Mouse (Mus musculus): Measurements from ENCODE around the gene Yeats2. TPM values are rescaled to one million over a fixed set of nuclear protein-coding genes. Genes with fewer than 3 reads are reported as not detected.

The Yeats2 gene
- polyA plus RNA-seq (2014; fragmentation: Nextera tagmentation; extraction: Ambion mirVana), result 48.5 and 58.3 TPM in 2 replicates

DNA sequence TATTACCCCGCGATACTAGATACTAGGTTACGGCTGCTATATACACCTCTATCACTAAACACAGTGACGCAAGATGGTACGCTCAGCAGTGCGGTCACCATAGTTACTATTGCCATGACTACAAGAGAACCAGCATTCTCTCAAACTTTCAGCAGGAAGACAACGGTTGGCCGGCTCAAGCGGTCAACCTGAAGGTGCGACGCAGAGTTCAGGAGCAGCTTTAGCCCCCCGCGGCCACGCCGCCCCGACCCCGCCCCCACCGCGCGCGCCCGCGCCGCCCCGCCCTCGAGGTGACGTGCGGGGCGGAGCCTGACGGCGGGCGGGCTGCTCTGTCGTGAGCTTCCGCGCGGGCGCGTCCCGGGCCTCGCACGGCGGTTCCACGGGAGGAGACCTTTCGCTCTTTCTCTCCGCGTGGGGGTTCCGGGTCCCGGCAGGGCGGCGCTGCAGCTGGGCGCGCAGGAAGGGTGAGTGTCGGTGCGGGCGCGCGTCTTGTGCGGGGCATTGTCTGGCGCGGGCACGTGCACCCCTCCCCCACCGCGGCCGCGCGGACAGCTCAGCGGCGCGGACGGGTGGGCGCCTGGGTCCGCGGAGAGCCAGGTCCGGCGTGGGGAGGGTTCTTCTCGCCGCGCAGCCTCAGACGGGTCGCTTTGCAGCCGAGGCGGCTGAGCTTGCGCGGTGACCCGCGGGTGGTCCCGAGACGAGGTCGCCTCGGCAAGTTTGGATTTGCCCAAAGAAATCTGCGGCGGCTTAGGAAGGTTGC, at the start of gene Yeats2:
Gene Yeats2, plus strand, starts transcription at position 292 of the 760 bp plus-strand sequence.
- peaks cover 4% of the 10 kb centered on the region; the same call in 1 of the 2 replicates for H3K36me3 ChIP-seq (ENCODE audit: control insufficient read depth, insufficient read depth, low read length)
- 1% methylated on average over 86 of the region's 92 CpGs for WGBS
- H3K27me3 ChIP-seq (ENCODE audit: control insufficient read depth, insufficient read depth, low read length), result no peaks in the 10 kb centered on the region
- H3K27ac ChIP-seq (replicated peaks; ENCODE audit: low read depth, low read length), result peak within 1 kb of the TSS; percentile 90
- peaks cover 5% of the 10 kb centered on the region; the same call in 1 of the 2 replicates for H3K4me1 ChIP-seq (ENCODE audit: control insufficient read depth, insufficient read depth, low read length)
- peak within 1 kb of the TSS; percentile 59 for H3K4me3 ChIP-seq (ENCODE audit: low read depth, low read length)
- peak within 1 kb of the TSS; percentile 44 for H3K4me2 ChIP-seq (ENCODE audit: low read depth, severe bottlenecking)
- H3K9ac ChIP-seq (ENCODE audit: low read length), result peak within 1 kb of the TSS; percentile 95
- ATAC-seq (ENCODE audit: insufficient number of reproducible peaks, low FRiP score, low TSS enrichment, low read depth), result peak; percentile 92
- H3K9me3 ChIP-seq (ENCODE audit: control insufficient read depth, low read length), result no peaks in the 10 kb centered on the region
- DNase-seq (ENCODE audit: low spot score), result peak; percentile 86

DNA sequence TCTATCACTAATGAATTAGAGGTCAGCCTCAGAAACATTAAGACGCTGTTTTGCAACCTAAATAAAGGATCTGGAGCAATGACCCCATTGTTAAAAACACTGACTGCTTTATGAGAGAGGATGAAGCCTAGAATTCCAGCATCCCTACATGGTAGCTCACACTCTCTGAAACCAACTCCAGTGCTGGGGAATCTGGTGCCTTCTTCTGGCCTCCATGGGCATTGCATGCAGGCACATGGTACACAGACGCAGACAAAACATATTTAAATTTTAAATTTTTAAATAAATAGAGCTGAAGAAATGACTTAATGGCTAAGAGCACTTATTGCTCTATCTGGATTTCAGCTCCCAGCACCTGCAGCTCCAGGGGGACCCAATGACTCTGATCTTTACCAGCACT, 44.9 kb upstream of the Yeats2 start:
- Histone ChIP-seq H3K4me1 (ENCODE audit: control insufficient read depth, insufficient read depth, low read length) (no peaks in the 10 kb centered on the region), H3K27ac (replicated peaks; ENCODE audit: low read depth, low read length) (no peak overlapping the region), H3K4me2 (ENCODE audit: low read depth, severe bottlenecking) (no peak overlapping the region), H3K27me3 (ENCODE audit: control insufficient read depth, insufficient read depth, low read length) (no peaks in the 10 kb centered on the region), H3K9me3 (ENCODE audit: control insufficient read depth, low read length) (no peaks in the 10 kb centered on the region), H3K36me3 (ENCODE audit: control insufficient read depth, insufficient read depth, low read length) (no peaks in the 10 kb centered on the region), H3K4me3 (ENCODE audit: low read depth, low read length) (no peak overlapping the region), H3K9ac (ENCODE audit: low read length) (no peak overlapping the region)
- no peak for ATAC-seq (ENCODE audit: insufficient number of reproducible peaks, low FRiP score, low TSS enrichment, low read depth)
- no peak for DNase-seq (ENCODE audit: low spot score)
- WGBS, result 71% methylated on average over 2 of the region's 2 CpGs

DNA sequence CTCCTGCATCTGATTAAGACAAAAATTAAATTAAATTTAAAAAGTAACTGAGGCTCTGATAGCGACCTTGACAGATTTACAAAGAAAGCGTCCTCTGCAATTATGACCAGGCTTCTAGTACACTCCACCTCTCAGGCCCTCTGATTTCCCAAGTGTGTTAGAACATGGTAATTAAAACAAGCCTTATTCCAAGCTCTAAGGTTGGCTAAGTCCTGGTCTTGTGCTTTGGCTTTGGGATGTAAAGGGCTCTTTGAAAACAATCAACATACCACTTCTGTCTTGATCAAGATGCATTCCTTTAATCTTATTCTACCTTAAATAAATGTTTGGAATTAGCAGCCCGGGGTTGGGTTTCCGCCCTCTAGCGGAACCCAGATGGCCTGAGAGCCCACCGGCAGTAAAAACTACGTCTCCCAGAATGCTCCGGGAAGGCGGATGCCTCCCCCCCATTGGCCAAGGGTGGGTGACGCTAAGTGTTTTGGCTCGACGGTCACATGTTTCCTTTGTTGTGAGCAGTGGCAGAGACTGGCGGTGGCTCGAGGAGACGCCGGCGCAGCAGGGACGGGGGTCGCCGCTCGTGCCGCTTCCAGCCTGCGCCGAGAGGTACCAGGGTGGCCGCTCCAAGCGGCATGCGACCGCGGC, 43.7 kb upstream of the Yeats2 start, which contains the start of gene Klhl24:
Gene Klhl24, plus strand, starts transcription at position 474 of the 642 bp plus-strand sequence.
- Histone ChIP-seq H3K4me1 (ENCODE audit: control insufficient read depth, insufficient read depth, low read length) (no peaks in the 10 kb centered on the region), H3K36me3 (ENCODE audit: control insufficient read depth, insufficient read depth, low read length) (no peaks in the 10 kb centered on the region), H3K4me2 (ENCODE audit: low read depth, severe bottlenecking) (peak within 1 kb of the TSS; percentile 48), H3K9ac (ENCODE audit: low read length) (peak within 1 kb of the TSS; percentile 96), H3K27ac (replicated peaks; ENCODE audit: low read depth, low read length) (peak within 1 kb of the TSS; percentile 90), H3K27me3 (ENCODE audit: control insufficient read depth, insufficient read depth, low read length) (no peaks in the 10 kb centered on the region), H3K9me3 (ENCODE audit: control insufficient read depth, low read length) (no peaks in the 10 kb centered on the region), H3K4me3 (ENCODE audit: low read depth, low read length) (peak within 1 kb of the TSS; percentile 94)
- DNase-seq (ENCODE audit: low spot score), result peak; percentile 94
- peak; percentile 89 for ATAC-seq (ENCODE audit: insufficient number of reproducible peaks, low FRiP score, low TSS enrichment, low read depth)
- WGBS, result under 1% methylated on average over 29 of the region's 29 CpGs

DNA sequence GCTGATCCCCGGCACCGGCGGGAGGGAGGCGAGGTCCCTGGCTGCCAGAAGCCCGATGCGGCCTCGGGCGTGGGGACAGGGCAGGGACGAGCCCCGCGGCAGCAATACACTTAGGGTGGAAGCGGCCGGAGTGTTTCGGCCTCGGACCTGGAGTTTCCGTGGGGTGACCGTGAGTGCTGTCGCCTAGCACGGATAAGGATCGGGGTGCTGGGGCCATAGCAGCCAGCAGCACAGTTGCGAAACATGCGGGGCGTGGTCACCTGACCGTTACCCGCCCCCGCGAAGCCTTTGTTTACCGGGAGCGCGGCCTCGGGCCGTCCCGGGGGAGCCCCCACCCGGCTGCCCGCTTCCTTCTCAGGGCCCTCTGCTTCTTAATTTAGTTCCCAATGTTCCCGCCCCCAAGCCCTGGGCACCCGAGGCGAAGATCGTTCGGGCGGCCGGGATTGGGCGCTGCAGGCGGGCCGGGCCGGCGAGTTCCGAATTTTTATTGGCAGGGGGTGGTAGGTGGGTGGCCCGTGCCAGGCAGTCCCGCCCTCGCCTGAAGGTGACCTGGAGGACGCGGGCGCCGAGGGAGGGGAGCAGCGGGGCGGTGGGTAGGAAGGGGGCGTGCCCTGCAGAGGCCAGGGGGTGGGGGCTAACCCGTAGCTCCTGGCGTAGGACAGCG, 43.0 kb upstream of the Yeats2 start:
- Histone ChIP-seq H3K4me1 (ENCODE audit: control insufficient read depth, insufficient read depth, low read length) (no peaks in the 10 kb centered on the region), H3K9ac (ENCODE audit: low read length) (peak overlapping the region; percentile 96), H3K27me3 (ENCODE audit: control insufficient read depth, insufficient read depth, low read length) (no peaks in the 10 kb centered on the region), H3K4me2 (ENCODE audit: low read depth, severe bottlenecking) (peak overlapping the region; percentile 48), H3K4me3 (ENCODE audit: low read depth, low read length) (peak overlapping the region; percentile 94), H3K27ac (replicated peaks; ENCODE audit: low read depth, low read length) (peak overlapping the region; percentile 90), H3K9me3 (ENCODE audit: control insufficient read depth, low read length) (no peaks in the 10 kb centered on the region), H3K36me3 (ENCODE audit: control insufficient read depth, insufficient read depth, low read length) (no peaks in the 10 kb centered on the region)
- peak; percentile 95 for DNase-seq (ENCODE audit: low spot score)
- peak; percentile 95 for ATAC-seq (ENCODE audit: insufficient number of reproducible peaks, low FRiP score, low TSS enrichment, low read depth)
- under 1% methylated on average over 59 of the region's 61 CpGs for WGBS

DNA sequence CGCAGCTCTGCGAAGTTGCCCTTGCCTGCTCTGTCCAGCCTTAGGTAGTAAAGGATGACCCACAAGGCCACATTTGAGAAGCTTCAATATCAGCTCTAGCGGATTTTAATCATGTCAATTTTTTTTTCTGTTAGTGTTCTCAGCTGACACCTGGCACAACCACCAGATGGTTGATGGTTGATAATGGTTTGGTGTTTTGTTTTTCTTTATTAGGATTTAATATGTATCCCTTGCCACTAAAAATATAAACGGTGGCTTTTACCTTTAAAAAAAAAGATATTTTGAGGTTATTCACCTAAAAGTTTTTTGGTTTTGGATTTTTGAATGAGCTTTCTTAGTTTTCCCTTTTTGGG, 42.5 kb upstream of the Yeats2 start:
- H3K36me3 ChIP-seq (ENCODE audit: control insufficient read depth, insufficient read depth, low read length), result peaks cover under 1% of the 10 kb centered on the region
- DNase-seq (ENCODE audit: low spot score) (no peak), ATAC-seq (ENCODE audit: insufficient number of reproducible peaks, low FRiP score, low TSS enrichment, low read depth) (no peak)
- H3K27me3 ChIP-seq (ENCODE audit: control insufficient read depth, insufficient read depth, low read length), result no peaks in the 10 kb centered on the region
- WGBS, result 9% methylated on average over 4 of the region's 4 CpGs
- H3K4me2 ChIP-seq (ENCODE audit: low read depth, severe bottlenecking), result peak overlapping the region; percentile 48
- H3K4me1 ChIP-seq (ENCODE audit: control insufficient read depth, insufficient read depth, low read length), result no peaks in the 10 kb centered on the region
- H3K9ac ChIP-seq (ENCODE audit: low read length), result peak overlapping the region; percentile 96
- no peak overlapping the region for H3K27ac ChIP-seq (replicated peaks; ENCODE audit: low read depth, low read length)
- H3K4me3 ChIP-seq (ENCODE audit: low read depth, low read length), result peak overlapping the region; percentile 94
- no peaks in the 10 kb centered on the region; the same call in 1 of the 2 replicates for H3K9me3 ChIP-seq (ENCODE audit: control insufficient read depth, low read length)

DNA sequence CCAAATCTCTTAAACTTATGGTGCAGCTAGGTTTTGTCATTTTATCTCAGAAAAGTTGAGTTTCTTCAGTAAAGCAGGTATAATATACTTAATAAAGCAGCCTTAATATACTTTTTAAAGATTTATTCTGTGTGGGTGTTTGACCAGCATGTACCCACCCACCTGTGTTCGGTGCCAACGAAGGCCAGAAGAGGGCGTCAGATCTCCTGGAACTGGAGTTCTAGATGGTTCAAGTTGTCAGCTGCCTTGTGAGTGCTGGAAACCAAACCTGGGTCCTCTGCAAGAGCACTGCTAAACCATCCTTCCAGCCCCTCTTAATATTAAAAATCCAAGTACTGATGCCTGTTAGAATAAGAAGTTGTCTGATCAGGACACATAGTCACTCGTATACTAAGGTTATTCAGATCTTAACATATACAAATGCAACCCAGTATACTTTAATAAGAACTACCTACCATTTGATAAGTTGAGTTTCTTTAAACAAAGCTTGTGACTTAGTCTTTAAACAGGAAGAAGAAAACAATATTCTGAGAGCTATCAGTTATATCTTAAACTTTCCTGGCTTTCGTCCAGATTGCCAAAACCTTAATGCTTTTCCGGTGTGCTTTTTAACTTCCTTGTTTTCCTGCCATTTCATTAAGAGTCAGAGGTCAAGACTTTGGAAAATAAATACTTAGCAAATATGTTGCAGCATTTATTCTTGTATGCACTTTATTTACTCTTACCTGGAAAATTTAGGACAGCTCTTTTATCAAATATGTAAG, 41.8 kb upstream of the Yeats2 start:
- Histone ChIP-seq H3K4me3 (ENCODE audit: low read depth, low read length) (no peak overlapping the region), H3K4me2 (ENCODE audit: low read depth, severe bottlenecking) (no peak overlapping the region)

DNA sequence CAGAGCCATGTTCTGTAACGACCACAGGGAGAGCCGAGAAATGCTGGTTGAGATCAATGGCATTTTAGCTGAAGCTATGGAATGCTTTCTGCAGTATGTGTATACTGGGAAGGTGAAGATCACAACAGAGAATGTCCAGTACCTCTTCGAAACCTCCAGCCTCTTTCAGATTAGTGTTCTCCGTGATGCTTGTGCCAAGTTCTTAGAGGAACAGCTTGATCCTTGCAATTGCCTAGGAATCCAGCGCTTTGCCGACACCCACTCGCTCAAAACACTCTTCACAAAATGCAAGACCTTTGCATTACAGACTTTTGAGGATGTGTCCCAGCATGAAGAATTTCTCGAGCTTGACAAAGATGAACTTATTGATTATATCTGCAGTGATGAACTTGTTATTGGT, 33.9 kb upstream of the Yeats2 start:
- no peak for DNase-seq (ENCODE audit: low spot score)
- WGBS, result 93% methylated on average over 8 of the region's 8 CpGs
- Histone ChIP-seq H3K27ac (replicated peaks; ENCODE audit: low read depth, low read length) (no peak overlapping the region), H3K27me3 (ENCODE audit: control insufficient read depth, insufficient read depth, low read length) (no peaks in the 10 kb centered on the region), H3K4me3 (ENCODE audit: low read depth, low read length) (no peak overlapping the region), H3K4me1 (ENCODE audit: control insufficient read depth, insufficient read depth, low read length) (no peaks in the 10 kb centered on the region), H3K4me2 (ENCODE audit: low read depth, severe bottlenecking) (no peak overlapping the region), H3K36me3 (ENCODE audit: control insufficient read depth, insufficient read depth, low read length) (peaks cover 26% of the 10 kb centered on the region), H3K9ac (ENCODE audit: low read length) (no peak overlapping the region), H3K9me3 (ENCODE audit: control insufficient read depth, low read length) (peaks cover 5% of the 10 kb centered on the region; the same call in 1 of the 2 replicates)
- no peak for ATAC-seq (ENCODE audit: insufficient number of reproducible peaks, low FRiP score, low TSS enrichment, low read depth)

More for the DNA sequence above, 41.8 kb upstream of the Yeats2 start:
- ATAC-seq (ENCODE audit: insufficient number of reproducible peaks, low FRiP score, low TSS enrichment, low read depth) (no peak), DNase-seq (ENCODE audit: low spot score) (no peak)
- no peaks in the 10 kb centered on the region for H3K4me1 ChIP-seq (ENCODE audit: control insufficient read depth, insufficient read depth, low read length)
- no peak overlapping the region for H3K27ac ChIP-seq (replicated peaks; ENCODE audit: low read depth, low read length)
- WGBS, result 94% methylated on average over 6 of the region's 6 CpGs
- no peak overlapping the region for H3K9ac ChIP-seq (ENCODE audit: low read length)
- H3K27me3 ChIP-seq (ENCODE audit: control insufficient read depth, insufficient read depth, low read length), result no peaks in the 10 kb centered on the region
- H3K9me3 ChIP-seq (ENCODE audit: control insufficient read depth, low read length), result peaks cover 3% of the 10 kb centered on the region; the same call in 1 of the 2 replicates
- peaks cover 3% of the 10 kb centered on the region for H3K36me3 ChIP-seq (ENCODE audit: control insufficient read depth, insufficient read depth, low read length)

DNA sequence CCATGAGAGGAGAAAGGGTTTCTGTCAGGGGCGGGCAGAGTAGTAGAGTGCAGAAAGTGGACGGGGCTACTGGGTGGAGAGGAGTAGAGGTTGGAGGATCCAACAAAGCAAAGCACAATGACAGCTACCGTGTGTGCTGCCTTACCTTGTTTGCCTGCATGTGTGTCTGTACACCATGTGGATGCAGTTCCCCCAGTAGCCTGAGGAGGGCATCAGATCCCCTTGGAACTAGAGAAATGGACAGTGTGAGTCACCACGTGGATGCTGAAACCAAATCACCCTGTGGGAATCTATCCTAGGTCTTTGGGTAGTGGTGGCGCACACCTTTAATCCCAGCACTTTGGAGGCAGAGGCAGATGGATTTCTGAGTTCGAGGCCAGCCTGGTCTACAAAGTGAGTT, 31.9 kb upstream of the Yeats2 start:
- ATAC-seq (ENCODE audit: insufficient number of reproducible peaks, low FRiP score, low TSS enrichment, low read depth) (no peak), DNase-seq (ENCODE audit: low spot score) (no peak)
- Histone ChIP-seq H3K4me1 (ENCODE audit: control insufficient read depth, insufficient read depth, low read length) (no peaks in the 10 kb centered on the region), H3K4me2 (ENCODE audit: low read depth, severe bottlenecking) (no peak overlapping the region), H3K9ac (ENCODE audit: low read length) (no peak overlapping the region), H3K9me3 (ENCODE audit: control insufficient read depth, low read length) (peaks cover 2% of the 10 kb centered on the region; the same call in 1 of the 2 replicates), H3K4me3 (ENCODE audit: low read depth, low read length) (no peak overlapping the region), H3K36me3 (ENCODE audit: control insufficient read depth, insufficient read depth, low read length) (peaks cover 25% of the 10 kb centered on the region), H3K27ac (replicated peaks; ENCODE audit: low read depth, low read length) (no peak overlapping the region), H3K27me3 (ENCODE audit: control insufficient read depth, insufficient read depth, low read length) (no peaks in the 10 kb centered on the region)
- 94% methylated on average over 6 of the region's 6 CpGs for WGBS

Data from limb, embryonic 11.5 days (tissue).